Mouse (Mus musculus) adrenal gland (tissue): ENCODE measurements around the gene Palld.

Experiments
- intact Hi-C: fragments of 180-260 bp; cut with DNase I; formaldehyde crosslinking; loops from one replicate; pipeline ENCODE4 v1.15.1; 2025

Palld gene

DNA sequence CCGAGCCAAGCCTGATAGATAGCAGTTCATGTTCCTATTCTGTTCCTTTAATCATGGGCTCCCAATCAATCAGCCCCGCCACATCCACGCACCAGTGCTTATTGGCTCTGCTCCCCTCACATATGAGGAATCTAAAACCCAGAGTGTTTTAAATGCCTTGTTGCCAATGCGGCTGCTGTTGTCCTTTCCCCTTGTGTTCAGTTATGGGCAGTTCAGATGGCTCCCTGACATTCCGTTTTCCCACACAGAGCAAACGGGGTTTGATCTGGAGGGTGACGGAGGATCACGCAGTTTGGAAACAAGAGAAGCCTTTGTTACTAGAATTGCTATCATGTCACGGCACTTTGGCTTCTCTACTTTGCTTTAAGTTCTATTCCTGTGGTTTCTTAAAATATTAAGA lies 125.9 kb downstream of the Palld start:
- intact Hi-C loops: no loop called here

- intact Hi-C loops: no loop called here
Measured at GRCm38 (mm10) chr8:61775936-61776335, 126.6 kb downstream of the Palld start.

- intact Hi-C loops: no loop called here
Measured at GRCm38 (mm10) chr8:61774161-61774560, 128.3 kb downstream of the Palld start.

DNA sequence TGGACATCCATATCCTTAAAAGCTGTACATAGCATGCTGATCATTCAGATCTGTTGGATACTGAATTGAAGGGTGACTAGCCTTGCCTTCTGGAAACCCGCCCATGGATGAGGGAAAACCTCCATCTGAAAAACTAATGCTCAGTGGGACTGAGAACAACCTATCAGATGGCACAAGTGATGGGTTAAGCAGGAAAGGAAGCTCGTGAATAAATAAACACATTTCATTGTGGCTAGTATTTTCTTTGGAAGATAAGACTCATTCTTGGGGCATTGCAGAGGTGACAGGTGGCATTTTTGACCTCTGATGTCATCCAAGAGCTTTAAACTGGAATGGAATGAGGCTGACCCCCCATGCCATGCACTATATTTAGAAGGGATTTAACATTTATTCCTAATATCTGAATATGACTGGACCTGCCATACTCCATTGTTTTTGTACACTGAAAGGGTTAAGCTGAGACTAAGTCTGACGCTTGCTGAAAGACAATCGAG lies 128.8 kb downstream of the Palld start:
- intact Hi-C loops: no loop called here

- intact Hi-C loops: no loop called here
Measured at GRCm38 (mm10) chr8:61771328-61771727, 131.2 kb downstream of the Palld start.

- intact Hi-C loops: no loop called here
Measured at GRCm38 (mm10) chr8:61769340-61769879, 133.1 kb downstream of the Palld start.

DNA sequence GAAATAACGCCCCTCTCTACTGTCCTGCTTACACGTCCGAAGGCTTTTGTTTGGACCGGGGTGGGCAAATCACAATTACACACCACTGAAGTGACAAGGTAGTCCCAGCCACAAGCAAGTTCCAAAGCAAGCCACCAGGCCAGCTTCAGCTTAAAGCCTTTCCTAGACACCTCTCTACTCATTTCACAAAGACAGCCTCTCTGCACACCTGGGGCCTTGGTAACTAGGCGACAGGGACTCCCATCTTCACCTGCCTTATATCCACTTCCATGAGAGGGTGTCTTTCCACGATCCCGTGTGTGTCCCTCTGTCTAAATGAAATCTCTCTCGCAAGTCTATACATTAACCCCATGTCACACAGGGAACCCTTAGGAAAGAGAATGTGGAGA lies 142.3 kb downstream of the Palld start:
- intact Hi-C loops: no loop called here

- intact Hi-C loops: loop anchor here (5.0 kb wide), 1 partner anchor 33 kb away; no protein-coding TSS in a partner anchor
Measured at GRCm38 (mm10) chr8:61759327-61760189, 142.9 kb downstream of the Palld start.

GRCm38 (mm10) chr8:61758686-61759326 lies 143.7 kb downstream of the Palld start:
- intact Hi-C loops: loop anchor here (5.0 kb wide), 1 partner anchor 33 kb away; no protein-coding TSS in a partner anchor

GRCm38 (mm10) chr8:61756971-61757965 lies 145.2 kb downstream of the Palld start:
- intact Hi-C loops: loop anchor here (5.0 kb wide), 1 partner anchor 35 kb away; no protein-coding TSS in a partner anchor

- intact Hi-C loops: loop anchor here (5.0 kb wide), 1 partner anchor 37 kb away; no protein-coding TSS in a partner anchor
Measured at GRCm38 (mm10) chr8:61755186-61755585, 147.3 kb downstream of the Palld start.

- intact Hi-C loops: no loop called here
Measured at GRCm38 (mm10) chr8:61747070-61747469, 155.4 kb downstream of the Palld start.

- intact Hi-C loops: no loop called here
Measured at GRCm38 (mm10) chr8:61745181-61745980, 157.1 kb downstream of the Palld start.

- intact Hi-C loops: no loop called here
Measured at GRCm38 (mm10) chr8:61743764-61744562, 158.5 kb downstream of the Palld start.

DNA sequence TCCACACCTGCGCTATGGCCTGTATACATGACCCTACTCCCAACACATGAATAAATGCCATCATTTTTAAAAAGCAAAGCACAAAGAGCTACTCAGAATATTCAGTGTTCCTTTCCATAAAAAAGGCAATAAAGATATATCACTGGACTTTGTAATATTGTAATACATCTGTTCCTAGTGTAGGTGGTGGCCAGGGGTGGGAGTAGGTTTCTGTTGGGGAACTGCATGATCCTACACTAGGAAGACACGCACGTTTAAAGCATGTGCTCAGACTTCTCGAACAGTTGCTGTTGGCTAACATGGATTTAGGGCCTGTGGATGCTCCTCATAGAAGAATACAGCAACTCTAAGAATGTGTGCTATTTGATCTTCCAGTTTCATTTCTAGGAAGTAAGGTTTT lies 165.0 kb downstream of the Palld start:
- intact Hi-C loops: loop anchor here (5.0 kb wide), 1 partner anchor 140 kb away; no protein-coding TSS in a partner anchor

DNA sequence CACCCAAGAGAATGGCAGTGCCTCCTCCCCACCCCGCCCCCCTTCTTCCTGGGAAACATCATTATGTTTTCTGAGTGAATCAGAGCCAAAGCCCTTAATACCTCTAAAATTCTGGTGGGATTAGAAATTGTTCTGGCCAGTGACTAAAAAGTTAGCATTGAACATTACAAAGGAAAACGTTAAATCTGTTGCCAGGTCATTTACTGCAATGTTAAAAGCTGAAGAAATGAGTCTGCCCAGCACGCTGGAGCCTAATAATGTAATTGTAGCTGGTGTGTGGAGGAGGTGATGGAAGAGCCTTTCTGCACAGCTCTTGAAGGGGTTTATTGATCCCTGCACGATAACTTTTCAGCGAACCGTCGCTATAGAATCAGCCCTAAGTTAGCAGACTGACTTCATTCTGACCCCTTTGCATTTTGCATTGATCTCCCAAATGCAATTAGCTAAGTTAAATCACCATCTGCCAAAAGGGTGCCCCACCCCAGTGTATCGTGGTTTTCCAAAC lies 165.7 kb downstream of the Palld start:
- intact Hi-C loops: loop anchor here (5.0 kb wide), 1 partner anchor 141 kb away; no protein-coding TSS in a partner anchor

- intact Hi-C loops: loop anchor here (5.0 kb wide), 1 partner anchor 141 kb away; no protein-coding TSS in a partner anchor
Measured at GRCm38 (mm10) chr8:61736117-61736516, 166.4 kb downstream of the Palld start.

GRCm38 (mm10) chr8:61734164-61734563 lies 168.3 kb downstream of the Palld start:
- intact Hi-C loops: no loop called here

DNA sequence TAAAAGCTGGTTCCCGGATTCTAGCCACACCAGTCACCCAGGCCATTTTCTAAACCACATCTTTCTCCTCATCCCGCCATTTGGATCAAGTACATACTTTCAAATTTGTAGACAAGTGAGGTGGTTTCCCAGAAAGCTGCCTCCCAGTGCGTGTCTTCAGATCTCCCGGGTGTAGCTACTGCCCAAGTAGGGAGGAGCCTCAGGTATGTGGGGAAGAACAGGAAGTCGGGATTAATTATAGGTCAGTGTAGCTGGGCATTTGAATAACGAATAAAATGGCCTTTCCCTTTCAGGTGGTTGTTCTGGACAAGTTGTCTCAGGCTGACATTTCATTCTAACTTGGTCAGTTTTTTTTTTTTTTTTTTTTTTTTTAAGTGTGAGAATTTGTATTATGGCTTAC lies 170.3 kb downstream of the Palld start:
- intact Hi-C loops: no loop called here
